Mouse (Mus musculus) T-cell, adult 2 months (primary cell): ENCODE measurements around the gene Dirc2.

ENCODE experiments used
- DNase-seq: peaks from one replicate; pipeline ENCODE4 v3.0.0; 2022; ENCODE audit warnings: low spot score

The Dirc2 gene

DNA sequence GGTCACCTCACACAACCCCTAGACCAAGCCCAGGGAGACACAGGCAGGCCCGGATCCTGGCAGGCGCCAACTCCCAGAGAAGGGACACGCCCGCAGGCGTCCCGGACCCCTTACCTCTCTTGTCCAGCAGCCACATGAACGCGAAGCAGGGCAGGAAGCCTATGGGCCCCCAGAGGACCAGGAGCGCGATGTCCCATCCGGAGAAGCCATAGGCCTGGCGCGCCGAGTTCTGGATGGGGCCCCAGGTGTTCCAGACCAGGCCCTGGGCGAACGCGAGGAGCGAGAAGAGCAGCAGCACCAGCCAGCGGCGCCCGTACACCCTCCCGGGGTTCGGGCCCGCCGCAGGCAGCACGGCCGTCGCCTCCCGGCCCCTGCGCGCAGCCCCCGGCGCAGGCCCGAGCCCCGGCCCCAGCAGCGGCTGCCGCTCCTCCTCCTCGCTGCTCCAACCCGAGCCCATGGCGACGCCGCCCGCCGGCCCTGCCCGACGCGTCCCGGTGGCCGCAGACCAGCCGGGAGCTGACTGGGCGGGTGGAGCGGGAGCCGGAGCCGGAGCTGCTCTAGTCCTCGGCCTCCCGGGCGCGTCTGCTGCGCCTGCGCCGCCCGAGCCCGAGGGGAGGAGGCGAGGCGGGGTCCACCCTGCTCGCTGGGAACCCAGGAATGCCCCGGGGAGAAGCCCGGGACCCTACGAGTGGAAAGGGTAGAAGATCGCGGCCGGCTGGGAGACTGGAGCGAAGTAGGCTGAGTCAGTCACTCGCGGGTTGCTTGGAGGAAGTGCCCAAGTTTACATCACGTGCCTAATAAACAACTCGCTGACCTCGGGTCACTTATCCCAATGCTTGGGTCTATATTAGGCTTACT lies at the start of gene Dirc2:
Gene Dirc2 (minus strand): TSS at position 572 of the 858 bp plus-strand sequence.
- peak; percentile 48 for DNase-seq

DNA sequence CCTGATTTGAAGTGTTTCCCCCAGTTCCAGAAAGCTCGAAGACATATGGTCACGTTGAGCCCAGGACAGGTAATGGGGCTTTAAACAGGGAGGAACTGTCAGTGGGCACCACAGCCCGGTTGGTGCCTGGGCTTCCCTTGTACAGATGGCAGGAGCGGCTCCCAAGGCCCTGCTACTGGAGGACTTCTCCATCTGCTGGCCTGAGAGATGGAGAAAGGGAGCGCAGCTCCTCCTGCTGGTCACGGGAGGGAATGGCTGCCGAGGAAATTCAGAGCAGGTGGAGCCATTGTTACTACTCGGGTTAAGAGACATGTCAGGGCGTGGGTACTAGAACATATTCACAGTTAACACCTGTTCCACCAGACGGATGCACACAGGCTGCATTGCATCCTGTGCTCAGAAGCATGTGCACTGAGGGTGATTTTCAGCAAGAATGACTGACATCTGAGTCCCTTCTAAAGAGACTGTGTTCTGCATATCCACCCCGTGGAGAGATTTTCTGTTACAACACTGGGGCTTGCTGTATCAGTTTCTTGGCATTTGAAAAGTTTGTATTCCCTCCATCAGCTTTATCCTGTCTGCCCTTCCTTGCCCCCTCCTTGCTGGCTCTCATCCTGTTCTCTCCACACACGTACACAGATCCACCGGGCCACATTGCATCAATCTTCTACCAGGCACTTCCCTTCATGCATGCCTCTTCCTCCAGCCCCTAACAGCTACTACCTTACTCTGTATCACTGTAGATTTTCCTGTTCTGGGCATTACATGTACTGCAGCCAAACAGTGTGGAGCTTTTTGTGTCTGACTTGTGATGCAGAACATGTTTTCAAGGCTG lies 48.3 kb upstream of the Dirc2 start:
- peak; percentile 78 for DNase-seq

DNA sequence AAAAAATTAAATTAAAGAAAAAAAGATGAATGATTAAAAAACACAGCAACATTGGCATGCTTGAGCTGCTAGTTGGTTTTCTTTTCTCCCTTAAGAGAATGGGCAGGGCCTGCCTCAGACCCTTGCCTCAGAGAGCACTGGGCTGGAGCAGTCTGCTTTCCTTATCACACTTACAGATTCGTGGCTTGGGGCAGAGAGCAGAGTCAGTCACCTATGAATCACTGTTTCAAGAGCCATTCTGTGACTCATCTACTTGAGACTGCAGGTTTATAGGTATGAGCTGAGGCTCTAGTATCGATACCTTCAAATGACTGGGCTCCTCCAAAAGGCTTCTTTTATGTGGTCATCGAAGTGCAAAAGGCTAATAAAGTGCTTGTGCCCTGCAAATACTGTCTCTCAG lies 44.0 kb upstream of the Dirc2 start:
- DNase-seq: no peak

DNA sequence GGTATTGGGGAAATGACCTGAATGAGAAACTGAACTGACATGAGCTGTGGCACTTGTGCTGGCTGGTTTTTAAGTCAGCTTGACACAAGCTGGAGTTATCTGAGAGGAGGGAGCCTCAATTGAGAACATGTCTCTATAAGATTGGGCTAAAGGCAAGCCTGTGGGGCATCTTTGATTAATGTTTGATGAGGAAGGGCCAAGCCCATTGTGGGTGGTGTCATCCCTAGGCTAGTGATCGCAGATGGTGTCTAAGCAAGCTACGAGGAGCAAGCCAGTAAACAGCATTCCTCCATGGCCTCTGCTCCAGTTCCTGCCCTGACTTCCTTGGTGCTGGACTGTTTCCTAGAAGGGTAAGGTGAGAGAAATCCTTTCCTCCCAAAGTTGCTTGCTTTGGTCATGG lies 39.7 kb upstream of the Dirc2 start:
- no peak for DNase-seq

DNA sequence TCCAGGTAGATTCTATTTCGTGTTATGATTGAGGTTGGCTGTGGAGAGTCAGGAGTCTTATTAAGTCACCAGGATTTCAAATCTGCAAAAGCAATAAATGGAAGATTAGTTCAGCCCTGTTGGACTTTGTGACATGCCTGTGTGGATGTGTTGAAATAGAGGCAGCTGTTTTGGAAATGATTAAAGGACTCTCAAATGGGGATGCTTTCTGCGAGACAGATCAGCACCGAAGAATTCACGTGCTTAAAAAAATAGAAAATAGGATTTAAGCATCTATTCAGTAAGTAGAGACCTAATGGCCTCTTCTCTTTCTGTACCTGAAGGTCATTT lies 38.5 kb upstream of the Dirc2 start:
- DNase-seq: no peak

DNA sequence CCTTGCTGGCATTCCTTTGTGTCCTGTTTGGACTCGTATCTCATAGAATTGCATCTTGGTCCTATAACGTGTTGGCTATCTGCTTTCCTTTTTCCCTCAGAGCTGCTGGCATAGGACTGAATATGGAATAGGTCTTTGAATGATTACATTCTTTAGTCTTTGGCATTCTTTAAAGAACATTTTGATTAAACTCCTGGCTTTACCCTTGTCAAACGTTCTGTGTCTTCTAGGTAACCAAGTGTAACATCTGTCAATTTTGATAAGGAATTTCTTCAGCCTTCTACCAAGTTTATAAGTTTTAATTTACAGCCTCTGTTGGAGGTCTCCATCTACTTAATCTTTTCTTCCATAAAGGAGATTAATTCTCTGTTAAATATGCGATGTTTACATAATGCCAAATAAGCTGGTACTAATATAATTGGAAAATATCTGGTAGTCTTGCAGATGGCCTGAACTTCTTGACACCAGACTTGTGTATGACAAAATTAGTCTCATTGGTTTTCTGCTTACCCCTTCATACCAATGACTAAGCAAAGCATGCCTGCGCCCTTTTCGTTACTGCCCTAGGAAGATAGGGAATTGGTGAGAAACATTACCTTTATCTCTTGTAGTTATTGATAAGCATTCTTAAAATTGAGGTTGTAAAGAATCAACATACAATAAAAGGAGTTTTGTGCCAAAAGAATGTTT lies 38.0 kb upstream of the Dirc2 start:
- no peak for DNase-seq

DNA sequence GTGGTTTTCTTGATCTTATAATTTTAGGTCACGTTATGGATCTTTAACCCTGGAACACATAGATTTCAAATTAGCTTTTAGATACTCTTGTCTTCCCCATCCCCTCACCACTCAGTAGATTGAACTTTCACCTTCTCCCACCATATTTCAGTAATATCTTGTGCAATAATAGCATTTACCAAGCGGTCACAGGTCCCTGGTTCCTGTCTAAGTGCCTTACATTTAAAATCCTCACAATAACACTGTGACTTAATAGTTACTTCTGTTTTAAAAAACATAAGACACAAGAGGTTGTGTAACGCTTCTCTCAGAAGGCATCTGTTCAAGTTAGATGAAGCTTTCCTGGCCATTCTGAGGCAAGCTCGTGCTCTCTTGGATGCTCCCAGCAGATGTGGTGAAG lies 34.6 kb upstream of the Dirc2 start:
- no peak for DNase-seq

DNA sequence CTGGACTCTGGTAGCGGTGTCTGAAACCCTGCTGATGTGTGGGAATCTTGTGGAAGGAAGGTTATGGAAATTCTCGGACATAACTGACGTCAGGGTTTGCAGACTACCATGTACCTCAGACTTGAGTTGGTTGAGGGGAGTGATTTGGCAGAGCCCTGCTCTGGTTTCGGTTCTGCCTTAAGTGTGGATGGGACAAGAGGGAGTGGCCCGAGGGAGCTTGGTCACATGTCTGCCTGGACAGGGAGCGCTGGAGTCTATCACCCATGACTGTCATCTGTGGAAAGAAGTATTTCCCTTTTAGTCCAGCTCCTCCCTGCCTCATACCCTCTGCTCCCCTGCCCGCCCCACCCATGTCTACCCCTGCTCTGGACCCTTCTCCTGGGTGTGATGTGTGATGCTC lies 33.0 kb upstream of the Dirc2 start:
- no peak for DNase-seq

DNA sequence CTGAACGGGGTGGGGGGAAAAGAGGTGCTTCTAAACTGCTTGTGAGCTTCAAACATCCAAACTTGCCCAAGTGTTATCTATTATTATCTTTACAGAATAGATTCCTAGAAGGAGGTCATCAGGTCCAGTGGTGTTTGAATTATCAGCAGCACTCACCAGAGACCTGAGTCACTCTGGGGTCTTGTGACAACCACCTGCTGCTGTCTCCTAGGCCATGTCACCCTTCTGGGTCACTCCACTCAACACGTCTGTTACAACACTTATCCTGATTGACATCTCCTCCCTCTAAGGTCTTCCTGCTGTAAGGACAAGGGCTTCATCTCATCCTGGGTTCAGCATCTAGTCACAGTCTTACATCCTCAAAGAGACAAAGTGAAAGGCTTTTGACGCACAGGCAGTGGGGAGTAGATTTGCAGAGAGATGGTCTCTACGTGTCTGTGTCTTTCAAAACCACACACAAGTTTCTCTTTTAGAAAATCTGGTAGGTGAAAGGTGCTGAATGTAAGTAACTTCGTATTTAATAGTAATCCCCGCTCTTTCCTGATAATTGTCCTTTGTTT lies 22.9 kb upstream of the Dirc2 start:
- no peak for DNase-seq

DNA sequence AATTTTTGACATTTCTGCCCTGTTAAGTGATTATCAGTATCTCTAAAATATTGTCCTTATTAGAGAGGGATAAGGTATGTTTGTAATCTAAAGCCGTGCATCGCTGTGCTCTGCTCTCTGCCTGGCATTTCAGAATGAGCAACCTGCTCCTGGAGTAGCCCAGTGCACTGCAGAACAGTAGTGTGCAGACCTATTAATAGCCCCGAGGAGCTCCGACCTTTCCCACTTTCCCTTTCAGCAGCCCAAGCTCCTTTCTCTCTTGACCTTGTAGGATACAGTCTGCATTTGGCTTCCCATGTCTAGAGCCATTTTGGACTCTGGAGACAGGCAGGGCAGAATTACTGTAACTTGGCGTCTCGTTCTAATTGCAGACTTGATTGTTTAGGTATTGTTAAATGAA lies 19.2 kb upstream of the Dirc2 start:
- no peak for DNase-seq

DNA sequence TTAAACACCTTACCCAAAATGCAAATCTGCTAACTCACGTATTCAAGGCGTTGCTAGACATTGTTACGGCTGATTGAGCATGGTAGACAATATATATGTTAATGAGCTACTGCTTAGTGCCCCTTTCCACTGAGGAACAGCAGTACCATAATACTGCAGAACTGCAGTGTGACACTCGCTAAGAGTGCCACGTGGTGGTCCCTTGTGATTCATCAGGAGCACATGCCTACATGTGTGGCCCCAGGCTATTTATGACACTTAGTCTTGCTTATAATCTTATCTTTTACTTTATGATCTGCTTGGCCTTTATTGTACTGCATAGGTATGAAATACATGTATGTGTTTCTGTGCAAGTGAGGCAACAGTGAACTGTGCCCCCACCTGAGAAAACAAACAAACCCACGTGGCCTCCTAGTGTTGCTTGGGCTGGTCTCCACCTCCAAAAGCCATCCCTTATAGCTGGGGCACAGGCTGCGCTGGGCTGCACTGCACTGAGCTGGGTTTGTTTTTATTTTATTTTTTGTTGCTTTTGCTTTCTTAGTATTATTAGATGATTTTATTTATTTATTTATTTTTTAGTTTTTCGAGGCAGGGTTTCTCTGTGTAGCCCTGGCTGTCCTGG lies 18.5 kb upstream of the Dirc2 start:
- DNase-seq: no peak

DNA sequence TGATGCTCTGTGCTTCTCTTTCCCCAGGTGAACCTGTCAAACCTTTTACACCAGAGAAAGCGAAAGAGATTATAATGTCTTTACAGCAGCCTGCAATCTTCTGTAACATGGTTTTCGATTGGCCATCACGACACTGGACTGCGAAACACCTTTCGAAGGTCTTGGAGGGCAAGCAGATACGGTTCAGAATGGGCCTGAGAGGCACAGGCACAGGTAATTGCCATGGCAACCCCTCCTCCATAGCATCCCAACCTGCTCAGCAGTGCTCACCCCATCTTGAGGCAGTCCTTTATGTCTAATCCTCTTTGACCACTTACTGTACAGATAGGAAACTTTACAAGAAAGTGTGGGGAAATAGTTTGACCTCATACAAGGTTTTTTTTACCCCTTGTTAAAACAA lies 18.0 kb upstream of the Dirc2 start:
- no peak for DNase-seq

DNA sequence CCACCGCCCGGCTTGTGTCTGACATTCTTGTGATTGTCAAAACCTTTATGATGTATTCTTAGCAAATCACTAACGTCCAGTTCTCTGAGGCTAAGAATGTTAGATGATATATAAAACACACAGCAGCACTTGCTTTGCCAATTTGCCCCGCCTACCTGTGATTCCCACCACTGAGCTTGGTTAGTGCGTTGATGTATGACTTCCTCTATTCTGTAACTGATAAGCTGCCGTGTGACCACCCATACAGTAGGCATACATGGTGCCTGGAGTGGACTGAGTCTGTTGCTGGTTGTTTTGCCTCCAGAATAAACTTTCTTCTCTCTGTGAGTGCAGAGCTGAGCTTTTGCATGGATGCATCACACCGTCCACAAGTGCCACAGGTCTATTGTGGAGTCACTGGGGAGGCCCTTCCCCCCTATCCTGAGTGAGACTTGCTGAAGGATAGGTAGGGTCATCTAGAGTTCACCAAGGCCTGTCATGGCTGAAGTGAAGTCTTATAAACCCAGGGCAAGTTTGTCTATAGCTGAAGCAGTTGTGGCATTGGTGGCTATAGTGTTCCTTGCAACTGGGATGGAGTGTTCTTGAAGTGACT lies 15.1 kb upstream of the Dirc2 start:
- no peak for DNase-seq

DNA sequence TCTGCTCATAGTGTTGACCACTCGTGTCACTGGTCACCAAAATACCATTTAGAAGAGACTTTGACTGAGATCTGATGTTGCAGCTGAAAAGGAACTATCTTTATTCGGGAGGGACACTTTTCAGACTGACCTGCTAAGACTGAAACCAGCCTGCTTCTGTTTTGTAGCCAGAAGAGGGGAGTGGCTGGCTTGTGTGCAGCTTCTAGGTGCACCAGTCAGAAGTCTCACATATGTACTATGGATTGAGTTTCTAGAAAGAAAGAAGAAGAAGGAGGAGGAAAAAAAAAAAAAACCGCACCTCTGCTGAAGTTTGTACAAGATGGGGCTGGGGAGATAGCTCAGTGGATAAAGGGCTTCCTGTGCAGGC lies 14.0 kb upstream of the Dirc2 start:
- DNase-seq: no peak

DNA sequence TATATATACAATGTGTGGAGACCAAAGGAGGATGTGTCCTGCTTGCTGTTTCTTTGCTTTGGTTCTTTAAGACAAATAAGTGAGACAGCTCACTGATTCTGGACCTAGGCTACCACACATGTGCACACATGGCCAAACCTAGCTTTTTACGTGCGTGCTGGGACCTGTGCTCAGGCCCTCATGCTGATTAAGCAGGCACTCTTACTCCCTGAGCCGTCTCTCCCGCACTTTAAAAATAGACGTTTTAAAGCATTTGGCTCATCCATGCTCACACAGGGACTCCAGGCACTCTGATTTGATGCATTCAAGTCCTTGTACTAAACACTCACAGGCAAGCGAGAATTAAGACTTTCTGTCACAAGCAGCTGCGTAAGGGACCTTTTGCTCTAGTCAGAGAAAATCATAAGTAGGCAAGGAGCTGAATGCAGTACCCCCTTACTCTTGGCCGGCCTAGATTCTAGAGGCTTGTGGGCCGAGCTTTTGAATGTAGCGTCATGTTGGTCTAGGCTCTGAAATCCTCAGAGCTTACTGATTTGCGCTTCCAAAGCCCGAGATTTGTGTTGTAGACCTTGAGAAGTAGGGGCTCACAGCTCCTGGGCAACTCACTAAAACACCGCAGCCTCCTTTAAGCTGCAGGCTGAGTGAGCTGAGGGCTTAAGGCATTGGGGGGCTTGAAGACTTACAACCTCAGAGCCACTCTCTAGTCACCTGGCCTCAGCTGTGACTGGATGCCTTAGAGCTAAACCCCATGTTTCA lies 13.5 kb upstream of the Dirc2 start:
- DNase-seq: no peak

DNA sequence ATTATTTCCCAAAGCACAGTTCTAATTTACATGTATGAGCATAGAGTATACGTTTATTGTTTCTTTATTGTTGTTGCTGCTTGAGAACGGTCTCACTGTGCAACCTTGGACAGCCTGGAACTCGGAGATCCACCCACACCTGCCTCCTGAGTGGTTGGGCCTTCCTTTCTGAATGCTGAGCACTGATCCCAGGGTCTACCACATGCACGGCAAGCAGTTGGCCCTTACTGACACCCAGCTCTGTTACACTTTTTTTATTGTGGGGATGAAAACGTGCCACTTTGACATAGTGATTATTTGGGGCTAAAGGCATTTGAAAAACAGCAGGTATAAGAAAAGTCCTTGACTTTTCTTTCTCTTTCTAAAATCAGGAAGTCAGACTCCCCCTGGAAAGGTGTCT lies 12.5 kb upstream of the Dirc2 start:
- DNase-seq: no peak

DNA sequence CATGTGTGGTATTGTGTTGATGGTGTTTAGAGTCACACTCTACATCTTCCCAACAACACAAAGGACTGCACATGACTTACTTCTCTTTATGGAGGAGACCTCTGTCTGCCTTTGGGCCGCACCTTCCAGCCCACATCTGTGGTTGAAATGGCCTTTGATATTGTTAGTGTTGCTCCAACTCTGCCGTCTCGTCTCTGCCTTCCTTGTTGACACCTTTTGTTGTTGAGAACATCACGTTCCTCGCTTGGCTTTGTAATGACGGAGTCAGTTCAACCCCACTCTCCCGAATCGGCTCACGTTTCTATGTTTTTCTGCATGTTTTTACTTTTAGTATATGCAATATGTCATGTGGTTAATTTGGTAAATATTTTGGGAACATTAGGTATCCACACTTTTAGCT lies 11.9 kb upstream of the Dirc2 start:
- peak; percentile 63 for DNase-seq

DNA sequence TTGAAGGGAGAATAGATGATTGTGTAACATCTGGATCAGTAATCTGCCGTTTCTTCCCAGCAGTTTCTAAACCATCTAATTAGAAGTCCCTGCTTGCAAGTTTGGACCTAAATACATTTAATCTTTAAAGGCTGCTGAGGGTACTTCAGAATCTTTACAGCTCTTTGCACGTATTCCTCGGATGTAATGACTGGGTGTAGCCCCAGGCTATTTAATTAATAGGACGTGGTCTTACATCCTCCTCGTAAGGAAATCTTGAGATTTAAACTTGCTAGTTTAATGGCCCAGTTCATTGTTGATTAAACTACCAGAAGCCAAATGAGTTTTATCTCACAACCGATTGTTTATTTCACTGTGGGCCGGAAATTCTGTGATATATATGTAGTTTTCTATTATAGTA lies 10.5 kb upstream of the Dirc2 start:
- no peak for DNase-seq

DNA sequence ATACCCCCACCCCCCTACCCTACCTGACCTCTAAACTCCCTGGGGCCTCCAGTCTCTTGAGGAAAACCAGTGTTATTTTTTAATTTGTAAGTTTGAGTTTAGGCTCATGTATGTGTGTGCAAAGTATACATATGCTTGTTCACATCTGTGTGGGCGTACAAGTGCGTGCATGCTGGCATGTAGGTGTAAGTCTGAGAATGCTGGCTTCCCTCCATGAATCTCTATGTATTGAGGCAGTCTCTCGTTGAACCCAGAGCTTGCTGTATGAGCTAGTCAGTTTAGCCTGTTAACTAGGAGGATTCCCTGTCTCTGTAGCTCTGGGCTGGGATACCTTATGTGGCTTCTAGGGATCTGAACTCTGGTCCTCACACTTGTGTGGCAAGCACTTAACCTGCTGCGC lies 8.6 kb upstream of the Dirc2 start:
- no peak for DNase-seq

DNA sequence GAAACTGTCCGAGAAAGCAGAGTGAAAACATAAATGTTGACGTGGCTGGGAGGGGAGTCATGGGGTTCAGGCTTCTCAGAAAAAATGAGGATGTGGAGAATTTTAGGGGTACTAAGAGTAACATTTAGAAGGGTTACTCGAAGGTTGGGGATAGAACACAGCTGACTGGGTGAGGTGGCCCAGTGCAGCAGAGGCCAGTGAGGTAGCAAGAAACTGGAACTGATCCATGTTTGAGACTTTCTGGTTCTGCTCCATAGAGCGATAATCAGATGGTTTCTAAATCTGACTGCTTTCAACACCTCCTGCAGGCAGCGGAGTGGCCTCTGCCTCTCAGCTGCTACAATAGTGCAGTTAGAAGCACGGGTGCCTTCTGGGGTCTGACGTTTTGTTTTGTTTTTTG lies 7.6 kb upstream of the Dirc2 start:
- no peak for DNase-seq

DNA sequence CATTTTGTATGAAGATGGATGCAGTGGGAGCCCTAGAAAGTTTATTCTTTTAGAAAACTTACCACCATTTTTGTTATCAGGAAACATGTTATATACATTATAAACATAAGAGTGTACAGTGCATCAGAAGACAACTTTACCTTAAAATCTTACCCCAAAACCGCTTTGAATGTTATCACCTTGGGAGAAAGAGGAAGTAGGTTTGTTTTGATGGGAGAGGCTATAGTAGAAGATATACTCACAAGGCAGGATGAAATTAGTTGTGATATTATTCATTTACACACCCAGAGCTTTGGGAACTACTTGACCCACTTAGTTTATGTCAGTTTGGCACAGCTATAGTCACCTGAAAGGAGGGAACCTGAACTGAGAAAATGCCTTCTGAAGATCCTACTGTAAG lies 6.7 kb upstream of the Dirc2 start:
- no peak for DNase-seq
